27 mouse cellular contexts compared by ENCODE assay signal in genomic region chr11:67172439-67172838, GRCm38 (mm10). TPM values are rescaled to one million over a fixed set of nuclear protein-coding genes. Genes with fewer than 3 reads are reported as not detected.
DNase-seq lines count a peak whose midpoint lies in the region; TF ChIP-seq lines count a peak whose summit lies in the region.
"Had no signal": no experiment of that assay in that cellular context is flagged by ENCODE, and none has a peak within 500 bp of the region (broad histone marks: within the 10 kb centered on the region; RNA-seq: fewer than 3 reads in every experiment).

No protein-coding gene starts in this region.

- no peak; the same call in 1 of the 2 replicates for TF ChIP-seq RAD21 in CH12.LX (IDR thresholded peaks at IDR 0.05; ENCODE audit: low read depth, low read length)

- intact Hi-C loops in gastrocnemius, adult 2 months (cut with DNase I), result no loop called here
- intact Hi-C loops in gastrocnemius, postnatal 14 days (cut with DNase I; ENCODE audit: low total_unique reads), result no loop called here

- no peaks in the 10 kb centered on the region for H3K36me3 ChIP-seq in CH12.LX (replicated peaks in 1 of 2; ENCODE audit: control insufficient read depth in 1 of 2, insufficient read depth in 1 of 2, low read length in 1 of 2)
- H3K36me3 ChIP-seq: G1E had no signal

- peak; percentile 92 for TF ChIP-seq EP300 in CH12.LX (IDR thresholded peaks at IDR 0.05; ENCODE audit: low read length)

- peaks cover 15 to 40% of the 10 kb centered on the region in 2 experiments for H3K4me1 ChIP-seq in CH12.LX (ENCODE audit: control insufficient read depth in 1 of 2, insufficient read depth in 2 of 2)

- DNase-seq in gastrocnemius, adult 2 months, result no peak
- DNase-seq in gastrocnemius, postnatal 14 days, result no peak
- peak; percentile 28 for DNase-seq in heart, adult 11 months
- DNase-seq in heart, adult 8-10 months (ENCODE audit: low spot score), result no peak
- peak; percentile 12 for DNase-seq in A20 (ENCODE audit: low read depth, low spot score)
- peak; percentile 70 for DNase-seq in CH12.LX (ENCODE audit: extremely low read depth)
- DNase-seq in embryo, embryonic 10.5 days (ENCODE audit: low spot score), result no peak
- no peak for DNase-seq in adrenal gland, adult (ENCODE audit: inconsistent age in 2 of 2, low spot score in 1 of 2)
- DNase-seq: adrenal gland, adult 2 months; adrenal gland, adult 8-10 months; adrenal gland, postnatal 10 days; adrenal gland, postnatal 14 days; adrenal gland, postnatal 25 days; adrenal gland, postnatal 36 days; B cell, adult 2 months; cerebellum, adult 11 months; cerebellum, adult 11-12 months; cerebellum, adult 18-20 months; cerebellum, adult 2 months; cerebellum, adult 8-10 months had no signal

- no peaks in the 10 kb centered on the region for H3K27me3 ChIP-seq in CH12.LX (replicated peaks)

- no peak overlapping the region for H3K9ac ChIP-seq in CH12.LX (ENCODE audit: insufficient read depth, low read depth)

- no peaks in the 10 kb centered on the region for H3K9me3 ChIP-seq in CH12.LX (replicated peaks; ENCODE audit: low read length)

- H3K27ac ChIP-seq in gastrocnemius, adult 2 months, result peak overlapping the region; percentile 76
- no peak overlapping the region for H3K27ac ChIP-seq in CH12.LX (ENCODE audit: insufficient read depth, low read depth)

- H3K79me2 ChIP-seq in CH12.LX (replicated peaks; ENCODE audit: control insufficient read depth, extremely low read depth, insufficient read depth, poor library complexity, severe bottlenecking), result no peaks in the 10 kb centered on the region

- no peak overlapping the region for H3K4me2 ChIP-seq in CH12.LX (ENCODE audit: insufficient read depth, low read depth, poor library complexity, severe bottlenecking)

- in situ Hi-C loops in CH12.LX (cut with MboI; ENCODE audit: low pct_ligation_motif_present, low pct_unique_long_range_greater_than_20kb, low sequenced_read_pairs), result no loop called here

- no peak for TF ChIP-seq POLR2A in CH12.LX (IDR thresholded peaks at IDR 0.05; ENCODE audit: low read depth, low read length)

- H3K4me3 ChIP-seq in gastrocnemius, adult 2 months, result peak overlapping the region; percentile 59
- no peak overlapping the region for H3K4me3 ChIP-seq in CH12.LX (replicated peaks in 1 of 3; ENCODE audit: low read depth in 2 of 3, low read length in 2 of 3, poor library complexity in 1 of 3)

- dilution Hi-C loops in CH12.LX (cut with MboI; ENCODE audit: extremely low pct_ligation_motif_present, extremely low pct_unique_long_range_greater_than_20kb, low sequenced_read_pairs), result no loop called here

- no peak for TF ChIP-seq CTCF in gastrocnemius, adult 2 months (IDR thresholded peaks at IDR 0.05)
- no peak for TF ChIP-seq CTCF in CH12.LX (conservative IDR thresholded peaks at IDR 0.05 in 1 of 2, IDR thresholded peaks at IDR 0.05 in 1 of 2; ENCODE audit: low read depth in 2 of 2, low read length in 2 of 2)

TF ChIP-seq in CH12.LX, 34 proteins besides CTCF, POLR2A, EP300 and RAD21:
- no peak for TF ChIP-seq SMC3 (IDR thresholded peaks at IDR 0.05; ENCODE audit: low read depth, low read length)
- TF ChIP-seq MYC (IDR thresholded peaks at IDR 0.05; ENCODE audit: low read depth, low read length), result peak; percentile 50; the same call in 1 of the 2 replicates
- TF ChIP-seq ZC3H11A (IDR thresholded peaks at IDR 0.05; ENCODE audit: low read depth, low read length), result no peak
- peak; percentile 93 for TF ChIP-seq BHLHE40 (IDR thresholded peaks at IDR 0.05; ENCODE audit: low read depth, low read length)
- TF ChIP-seq E2F4 (IDR thresholded peaks at IDR 0.05; ENCODE audit: insufficient replicate concordance, low read depth, low read length), result no peak
- TF ChIP-seq TCF12 (IDR thresholded peaks at IDR 0.05; ENCODE audit: low read depth, low read length), result peak; percentile 59
- no peak for TF ChIP-seq MAZ (IDR thresholded peaks at IDR 0.05; ENCODE audit: low read depth, low read length)
- no peak for TF ChIP-seq MXI1 (IDR thresholded peaks at IDR 0.05; ENCODE audit: low read depth, low read length)
- TF ChIP-seq NRF1 (IDR thresholded peaks at IDR 0.05; ENCODE audit: low read depth, low read length), result no peak
- peak; percentile 90 for TF ChIP-seq ETS1 (conservative IDR thresholded peaks at IDR 0.05; ENCODE audit: low read depth, low read length)
- peak; percentile 95 for TF ChIP-seq IRF4 (IDR thresholded peaks at IDR 0.05; ENCODE audit: low read depth, low read length)
- TF ChIP-seq TBP (conservative IDR thresholded peaks at IDR 0.05; ENCODE audit: low read depth, low read length), result no peak
- peak; percentile 74; the same call in 1 of the 2 replicates for TF ChIP-seq MEF2A (IDR thresholded peaks at IDR 0.05; ENCODE audit: borderline replicate concordance, low read depth, low read length)
- TF ChIP-seq SIN3A (IDR thresholded peaks at IDR 0.05; ENCODE audit: low read length), result no peak
- TF ChIP-seq JUND (conservative IDR thresholded peaks at IDR 0.05; ENCODE audit: low read depth, low read length), result peak; percentile 94
- peak; percentile 90 for TF ChIP-seq JUN (IDR thresholded peaks at IDR 0.05; ENCODE audit: insufficient read depth, low read depth, low read length)
- TF ChIP-seq ELF1 (IDR thresholded peaks at IDR 0.05; ENCODE audit: low read depth, low read length), result no peak
- TF ChIP-seq ZKSCAN1 (IDR thresholded peaks at IDR 0.05; ENCODE audit: borderline replicate concordance, low read depth, low read length), result no peak
- TF ChIP-seq CHD2 (IDR thresholded peaks at IDR 0.05; ENCODE audit: low read length), result 0 out of 2 replicates have a peak, but pooled peaks have one; percentile 29
- TF ChIP-seq MAFK (IDR thresholded peaks at IDR 0.05; ENCODE audit: insufficient replicate concordance, low read length), result peak; percentile 63; the same call in 1 of the 2 replicates
- TF ChIP-seq MAX (IDR thresholded peaks at IDR 0.05; ENCODE audit: low read length), result 0 out of 2 replicates have a peak, but pooled peaks have one; percentile 41
- peak; percentile 86 for TF ChIP-seq RCOR1 (conservative IDR thresholded peaks at IDR 0.05; ENCODE audit: low read depth, low read length)
- TF ChIP-seq USF2 (conservative IDR thresholded peaks at IDR 0.05; ENCODE audit: low read depth, low read length), result no peak

RNA-seq across cellular contexts. Expression of gene Myh2, which starts 1.6 kb away (rescaled TPM):
- total RNA-seq in gastrocnemius, adult 2 months (2021), result 1,000 to 10,000 TPM; 1,238 to 3,712 TPM
- 1,000 to 10,000 TPM; 1,817 to 1,833 TPM for total RNA-seq in gastrocnemius, postnatal 14 days (2021)
- under 1 TPM; 0.29 to 0.47 (median 0.35) TPM for total RNA-seq in heart, adult 8-10 months (2022)
- total RNA-seq in CH12.LX (2012; rRNA removed), result 0.08 TPM in 2 replicates
- total RNA-seq in CH12.LX (2014; rRNA removed), result 0.04 TPM in 1 of 2 replicates, not detected in the other
- polyA plus RNA-seq in CH12.LX (2012; ENCODE audit: insufficient read length, low read depth), result 0.04 TPM in 1 of 2 replicates, not detected in the other
- total RNA-seq: adrenal gland, adult 2 months; adrenal gland, adult 8-10 months; adrenal gland, postnatal 14 days; adrenal gland, postnatal 25 days; ES-E14; MEL had no signal
- polyA plus RNA-seq: activated CD4-positive, CD25-positive, alpha-beta regulatory T cell, adult 4 months; adrenal gland, adult 2 months; C2C12; CD4-positive, CD25-positive, alpha-beta regulatory T cell, adult 4 months; cerebellum, adult 2 months; G1E; Patski had no signal

RNA-seq across cellular contexts. Expression of gene Myh1, which starts 27.4 kb away (rescaled TPM):
- 1,000 to 10,000 TPM; 1,466 to 5,880 TPM for total RNA-seq in gastrocnemius, adult 2 months (2021)
- 1,000 to 10,000 TPM; 3,624 to 4,119 TPM for total RNA-seq in gastrocnemius, postnatal 14 days (2021)
- total RNA-seq in heart, adult 8-10 months (2022), result 1 to 10 TPM in 1 of 4 experiments, under 1 TPM in 3; 0.29 to 1.2 (median 0.54) TPM
- total RNA-seq in CH12.LX (2012; rRNA removed) (0.04 TPM in 2 replicates), CH12.LX (2014; rRNA removed) (0.04 TPM in 1 of 2 replicates, not detected in the other)
- polyA plus RNA-seq in CH12.LX (2012; ENCODE audit: insufficient read length, low read depth), result 0.04 TPM in 1 of 2 replicates, not detected in the other
- total RNA-seq: G1E, MEL had no signal
- polyA plus RNA-seq: activated CD4-positive, CD25-positive, alpha-beta regulatory T cell, adult 4 months; adrenal gland, adult 2 months; CD4-positive, CD25-positive, alpha-beta regulatory T cell, adult 4 months; cerebellum, adult 2 months; G1E; Patski had no signal

Comparison
In these comparisons a context has a peak if more than half of its experiments do, and no peak if none do; other contexts are left out.
1. DNase-seq: peak in heart, adult 11 months (single experiment), A20 (single experiment) and CH12.LX (single experiment); none in gastrocnemius, adult 2 months (single experiment), gastrocnemius, postnatal 14 days (single experiment), heart, adult 8-10 months (single experiment), embryo, embryonic 10.5 days (single experiment) and adrenal gland, adult (0 of 2).
2. RNA of gene Myh2, which starts 1.6 kb away (total RNA-seq): 1,238 to 3,712 TPM in gastrocnemius, adult 2 months and 1,817 to 1,833 TPM in gastrocnemius, postnatal 14 days; 0.29 to 0.47 TPM in heart, adult 8-10 months and 0.04 to 0.08 TPM in CH12.LX; every median in the first group is over 100 times any median in the second.
3. RNA of gene Myh1, which starts 27.4 kb away (total RNA-seq): 1,466 to 5,880 TPM in gastrocnemius, adult 2 months and 3,624 to 4,119 TPM in gastrocnemius, postnatal 14 days; 0.29 to 1.2 TPM in heart, adult 8-10 months and 0.04 TPM in CH12.LX; every median in the first group is over 100 times any median in the second.